Mouse (Mus musculus) embryo, embryonic 10 days (tissue): Measurements from ENCODE around the gene Slitrk4.

Experiments
- DNase-seq: peaks from one replicate; pipeline ENCODE4 v3.0.0-alpha.2; 2015; ENCODE audit warnings: low spot score

The Slitrk4 gene

GRCm38 (mm10) chrX:64276290-64277125, at the start of gene Slitrk4:
Gene Slitrk4 (minus strand): TSS chrX:64276996.
- peak; percentile 33 for DNase-seq

- DNase-seq: no peak
These were observed 42.7 kb upstream of the Slitrk4 start for GRCm38 (mm10) chrX:64319501-64319900.

GRCm38 (mm10) chrX:64277991-64278301, 1.1 kb upstream of the Slitrk4 start:
- DNase-seq: peak; percentile 16

- DNase-seq: peak; percentile 10
These were observed 562 bp upstream of the Slitrk4 start for GRCm38 (mm10) chrX:64277126-64277990.

GRCm38 (mm10) chrX:64275501-64276289, 1.1 kb downstream of the Slitrk4 start:
- DNase-seq: peak; percentile 29

GRCm38 (mm10) chrX:64263481-64263880, 13.3 kb downstream of the Slitrk4 start:
- DNase-seq: no peak
